ENCODE assay signal across 7 mouse cellular contexts in the genomic region with DNA sequence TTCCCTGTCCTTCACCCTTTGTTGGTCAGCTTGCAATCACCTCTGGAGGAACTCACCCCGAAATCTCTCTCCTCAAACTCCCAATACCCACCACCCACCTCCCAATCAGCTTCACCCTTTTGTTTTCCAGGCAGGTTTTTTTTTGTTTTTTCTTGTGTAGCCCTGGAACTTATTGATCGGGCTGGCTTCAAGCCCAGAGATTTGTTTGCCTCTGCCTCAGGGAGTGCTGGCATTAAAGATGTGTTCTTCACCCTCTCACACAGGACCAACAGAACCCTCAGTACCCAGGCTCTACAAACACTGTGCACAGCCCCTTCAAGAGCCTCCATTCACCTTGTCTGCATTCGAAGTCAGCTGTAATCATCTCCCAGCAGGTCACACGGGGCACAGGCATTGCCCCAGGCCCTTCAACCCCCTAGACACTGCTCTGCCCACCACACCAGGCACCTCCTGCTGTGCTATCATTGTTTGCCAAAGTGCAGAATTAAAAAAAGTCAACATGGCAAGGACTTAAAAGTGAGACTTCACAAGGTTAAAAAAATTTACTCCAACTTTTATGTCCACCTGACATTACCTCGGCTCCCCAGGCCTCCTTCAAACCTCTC. TPM values are rescaled to one million over a fixed set of nuclear protein-coding genes. Genes with fewer than 3 reads are reported as not detected.
DNase-seq lines count a peak whose midpoint lies in the region; ATAC-seq and TF ChIP-seq lines count a peak whose summit lies in the region.

No protein-coding gene starts in this region.

- peaks cover 12% of the 10 kb centered on the region; the same call in 1 of the 2 replicates for H3K4me1 ChIP-seq in lung, postnatal 0 days (ENCODE audit: insufficient read depth, low read depth, low read length)
- H3K4me1 ChIP-seq in forebrain, embryonic 11.5 days (replicated peaks; ENCODE audit: control insufficient read depth, insufficient read depth, low read length): peaks cover 39% of the 10 kb centered on the region
- H3K4me1 ChIP-seq in limb, embryonic 11.5 days (ENCODE audit: control insufficient read depth, insufficient read depth, low read length): peaks cover 44% of the 10 kb centered on the region
- peaks cover 39% of the 10 kb centered on the region; the same call in 1 of the 2 replicates for H3K4me1 ChIP-seq in stomach, embryonic 14.5 days (ENCODE audit: control insufficient read depth, insufficient read depth, low read length)

- H3K4me2 ChIP-seq in lung, postnatal 0 days (replicated peaks; ENCODE audit: low read depth, low read length): peak overlapping the region; percentile 67
- peak overlapping the region; percentile 92 for H3K4me2 ChIP-seq in forebrain, embryonic 11.5 days (ENCODE audit: low read depth, low read length, severe bottlenecking)
- peak overlapping the region; percentile 82 for H3K4me2 ChIP-seq in limb, embryonic 11.5 days (ENCODE audit: low read depth, severe bottlenecking)
- peak overlapping the region; percentile 100 for H3K4me2 ChIP-seq in stomach, embryonic 14.5 days (replicated peaks; ENCODE audit: low read depth, low read length)

- H3K27ac ChIP-seq in lung, postnatal 0 days (ENCODE audit: low read length): no peak overlapping the region
- peak overlapping the region; percentile 90 for H3K27ac ChIP-seq in forebrain, embryonic 11.5 days (ENCODE audit: low read depth, low read length)
- H3K27ac ChIP-seq in limb, embryonic 11.5 days (replicated peaks; ENCODE audit: low read depth, low read length): 0 out of 2 replicates have a peak overlapping the region, but pooled peaks have one; percentile 89
- H3K27ac ChIP-seq in stomach, embryonic 14.5 days (ENCODE audit: low read length): peak overlapping the region; percentile 94

- peak overlapping the region; percentile 60 for H3K4me3 ChIP-seq in lung, postnatal 0 days (ENCODE audit: low read depth, low read length)
- H3K4me3 ChIP-seq in forebrain, embryonic 11.5 days (ENCODE audit: low read depth, low read length): peak overlapping the region; percentile 98
- H3K4me3 ChIP-seq in limb, embryonic 11.5 days (ENCODE audit: low read depth, low read length): peak overlapping the region; percentile 100
- peak overlapping the region; percentile 99 for H3K4me3 ChIP-seq in stomach, embryonic 14.5 days (ENCODE audit: low read depth, low read length)

- DNase-seq in lung, postnatal 0 days (ENCODE audit: low spot score): no peak
- DNase-seq in lung, postnatal 36 days: no peak
- DNase-seq in forebrain, embryonic 11.5 days (ENCODE audit: low spot score): no peak
- no peak for DNase-seq in limb, embryonic 11.5 days (ENCODE audit: low spot score)
- no peak for DNase-seq in left cerebral cortex, postnatal 10 days (ENCODE audit: extremely low spot score in 1 of 2, low spot score in 2 of 2)

- H3K36me3 ChIP-seq in lung, postnatal 0 days (ENCODE audit: insufficient read depth, low read length): peaks cover 4% of the 10 kb centered on the region; the same call in 1 of the 2 replicates
- peaks cover 10% of the 10 kb centered on the region for H3K36me3 ChIP-seq in forebrain, embryonic 11.5 days (ENCODE audit: control insufficient read depth, insufficient read depth, low read length)
- peaks cover 15% of the 10 kb centered on the region for H3K36me3 ChIP-seq in limb, embryonic 11.5 days (ENCODE audit: control insufficient read depth, insufficient read depth, low read length)
- peaks cover 27% of the 10 kb centered on the region for H3K36me3 ChIP-seq in stomach, embryonic 14.5 days (ENCODE audit: control insufficient read depth, insufficient read depth, low read length)

- intact Hi-C loops in left cerebral cortex, postnatal 10 days (cut with DNase I): no loop called here

- H3K27me3 ChIP-seq in lung, postnatal 0 days (replicated peaks; ENCODE audit: insufficient read depth, low read length): no peaks in the 10 kb centered on the region
- no peaks in the 10 kb centered on the region for H3K27me3 ChIP-seq in forebrain, embryonic 11.5 days (ENCODE audit: control insufficient read depth, insufficient read depth, low read length)
- H3K27me3 ChIP-seq in limb, embryonic 11.5 days (ENCODE audit: control insufficient read depth, insufficient read depth, low read length): no peaks in the 10 kb centered on the region
- no peaks in the 10 kb centered on the region for H3K27me3 ChIP-seq in stomach, embryonic 14.5 days (ENCODE audit: control insufficient read depth, insufficient read depth, low read length)

- TF ChIP-seq CTCF in lung, postnatal 0 days (IDR thresholded peaks at IDR 0.05): no peak

- WGBS in lung, postnatal 0 days: 35% methylated on average over 5 of the region's 5 CpGs
- WGBS in forebrain, embryonic 11.5 days: 36% methylated on average over 5 of the region's 5 CpGs
- WGBS in limb, embryonic 11.5 days: 39% methylated on average over 5 of the region's 5 CpGs
- WGBS in stomach, embryonic 14.5 days: 34% methylated on average over 5 of the region's 5 CpGs

- TF ChIP-seq EP300 in lung, postnatal 0 days (IDR thresholded peaks at IDR 0.05): no peak

- H3K9me3 ChIP-seq in lung, postnatal 0 days (ENCODE audit: low read length): no peaks in the 10 kb centered on the region
- no peaks in the 10 kb centered on the region for H3K9me3 ChIP-seq in forebrain, embryonic 11.5 days (ENCODE audit: control insufficient read depth, low read length)
- no peaks in the 10 kb centered on the region for H3K9me3 ChIP-seq in limb, embryonic 11.5 days (ENCODE audit: control insufficient read depth, low read length)
- H3K9me3 ChIP-seq in stomach, embryonic 14.5 days (ENCODE audit: control insufficient read depth, low read depth, low read length): no peaks in the 10 kb centered on the region

- H3K9ac ChIP-seq in lung, postnatal 0 days (replicated peaks; ENCODE audit: low read depth): peak overlapping the region; percentile 96
- peak overlapping the region; percentile 94 for H3K9ac ChIP-seq in forebrain, embryonic 11.5 days (ENCODE audit: low read length)
- peak overlapping the region; percentile 98 for H3K9ac ChIP-seq in limb, embryonic 11.5 days (ENCODE audit: low read length)
- H3K9ac ChIP-seq in stomach, embryonic 14.5 days (replicated peaks; ENCODE audit: low read depth, low read length): peak overlapping the region; percentile 97

- no peak for ATAC-seq in lung, postnatal 0 days
- no peak for ATAC-seq in forebrain, embryonic 11.5 days (replicated peaks; ENCODE audit: low FRiP score)
- ATAC-seq in limb, embryonic 11.5 days (ENCODE audit: insufficient number of reproducible peaks, low FRiP score, low TSS enrichment, low read depth): no peak
- ATAC-seq in stomach, embryonic 14.5 days (ENCODE audit: insufficient number of reproducible peaks, insufficient read depth, low FRiP score, low read depth): no peak
- ATAC-seq in CD4-positive, CD25-positive, alpha-beta regulatory T cell, adult 4 months: no peak

RNA-seq across cellular contexts. Expression of a gene that starts 1.5 kb away (rescaled TPM):
- polyA plus RNA-seq in lung, postnatal 0 days (2015; fragmentation: Nextera tagmentation; extraction: Ambion mirVana): 28.5 and 31.1 TPM in 2 replicates
- polyA plus RNA-seq in forebrain, embryonic 11.5 days (2014; fragmentation: Nextera tagmentation; extraction: Ambion mirVana): 44.0 and 46.8 TPM in 2 replicates
- polyA plus RNA-seq in limb, embryonic 11.5 days (2014; fragmentation: Nextera tagmentation; extraction: Ambion mirVana): 35.6 and 37.1 TPM in 2 replicates
- polyA plus RNA-seq in stomach, embryonic 14.5 days (2014; fragmentation: Nextera tagmentation; extraction: Ambion mirVana): 31.5 and 34.8 TPM in 2 replicates
- 10 to 100 TPM; 71.3 to 77.5 TPM for total RNA-seq in left cerebral cortex, postnatal 10 days (2021)
- 10 to 100 TPM; 27.4 to 47.4 TPM for polyA plus RNA-seq in CD4-positive, CD25-positive, alpha-beta regulatory T cell, adult 4 months (2017; shearing (Covaris generic))

RNA-seq across cellular contexts. Expression of a gene that starts 1.7 kb away (rescaled TPM):
- 1,282 and 1,435 TPM in 2 replicates for polyA plus RNA-seq in lung, postnatal 0 days (2015; fragmentation: Nextera tagmentation; extraction: Ambion mirVana)
- polyA plus RNA-seq in forebrain, embryonic 11.5 days (2014; fragmentation: Nextera tagmentation; extraction: Ambion mirVana): 1,265 and 1,326 TPM in 2 replicates
- polyA plus RNA-seq in limb, embryonic 11.5 days (2014; fragmentation: Nextera tagmentation; extraction: Ambion mirVana): 1,618 and 1,641 TPM in 2 replicates
- 2,047 and 2,164 TPM in 2 replicates for polyA plus RNA-seq in stomach, embryonic 14.5 days (2014; fragmentation: Nextera tagmentation; extraction: Ambion mirVana)
- total RNA-seq in left cerebral cortex, postnatal 10 days (2021): 100 to 1,000 TPM; 440 to 443 TPM
- 1,000 to 10,000 TPM; 6,766 to 6,959 TPM for polyA plus RNA-seq in CD4-positive, CD25-positive, alpha-beta regulatory T cell, adult 4 months (2017; shearing (Covaris generic))

RNA-seq across cellular contexts. Expression of a gene that starts 2.8 kb away (rescaled TPM):
- 9.3 and 12.0 TPM in 2 replicates for polyA plus RNA-seq in lung, postnatal 0 days (2015; fragmentation: Nextera tagmentation; extraction: Ambion mirVana)
- 4.0 and 4.3 TPM in 2 replicates for polyA plus RNA-seq in forebrain, embryonic 11.5 days (2014; fragmentation: Nextera tagmentation; extraction: Ambion mirVana)
- 2.6 and 3.0 TPM in 2 replicates for polyA plus RNA-seq in limb, embryonic 11.5 days (2014; fragmentation: Nextera tagmentation; extraction: Ambion mirVana)
- polyA plus RNA-seq in stomach, embryonic 14.5 days (2014; fragmentation: Nextera tagmentation; extraction: Ambion mirVana): 2.8 and 2.9 TPM in 2 replicates
- 1 to 10 TPM; 5.2 to 9.8 TPM for total RNA-seq in left cerebral cortex, postnatal 10 days (2021)
- polyA plus RNA-seq in CD4-positive, CD25-positive, alpha-beta regulatory T cell, adult 4 months (2017; shearing (Covaris generic)): 10 to 100 TPM; 13.2 to 21.0 TPM

RNA-seq across cellular contexts. Expression of a gene that starts 13.6 kb away (rescaled TPM):
- polyA plus RNA-seq in lung, postnatal 0 days (2015; fragmentation: Nextera tagmentation; extraction: Ambion mirVana): 8.8 TPM in 2 replicates
- polyA plus RNA-seq in forebrain, embryonic 11.5 days (2014; fragmentation: Nextera tagmentation; extraction: Ambion mirVana): 42.6 and 47.2 TPM in 2 replicates
- 37.4 and 45.6 TPM in 2 replicates for polyA plus RNA-seq in limb, embryonic 11.5 days (2014; fragmentation: Nextera tagmentation; extraction: Ambion mirVana)
- 19.0 and 23.0 TPM in 2 replicates for polyA plus RNA-seq in stomach, embryonic 14.5 days (2014; fragmentation: Nextera tagmentation; extraction: Ambion mirVana)
- total RNA-seq in left cerebral cortex, postnatal 10 days (2021): 10 to 100 TPM; 20.5 to 20.9 TPM
- polyA plus RNA-seq in CD4-positive, CD25-positive, alpha-beta regulatory T cell, adult 4 months (2017; shearing (Covaris generic)): 10 to 100 TPM; 11.5 to 14.3 TPM

RNA-seq across cellular contexts. Expression of a gene that starts 13.9 kb away (rescaled TPM):
- polyA plus RNA-seq in lung, postnatal 0 days (2015; fragmentation: Nextera tagmentation; extraction: Ambion mirVana): 99.7 and 103 TPM in 2 replicates
- 202 and 214 TPM in 2 replicates for polyA plus RNA-seq in forebrain, embryonic 11.5 days (2014; fragmentation: Nextera tagmentation; extraction: Ambion mirVana)
- polyA plus RNA-seq in limb, embryonic 11.5 days (2014; fragmentation: Nextera tagmentation; extraction: Ambion mirVana): 208 and 212 TPM in 2 replicates
- polyA plus RNA-seq in stomach, embryonic 14.5 days (2014; fragmentation: Nextera tagmentation; extraction: Ambion mirVana): 141 and 152 TPM in 2 replicates
- total RNA-seq in left cerebral cortex, postnatal 10 days (2021): 10 to 100 TPM; 89.2 to 96.1 TPM
- 100 to 1,000 TPM; 121 to 141 TPM for polyA plus RNA-seq in CD4-positive, CD25-positive, alpha-beta regulatory T cell, adult 4 months (2017; shearing (Covaris generic))
